Mouse (Mus musculus): ENCODE results near the gene Nhsl2. TPM values are rescaled to one million over a fixed set of nuclear protein-coding genes. Genes with fewer than 3 reads are reported as not detected.

Gene Nhsl2
- polyA plus RNA-seq, 1 experiment from 2014 or later, result 3.4 TPM

- ATAC-seq, result no peak
- Histone ChIP-seq H3K9ac (replicated peaks; ENCODE audit: low read depth) (no peak overlapping the region), H3K9me3 (ENCODE audit: low read length) (no peaks in the 10 kb centered on the region), H3K4me1 (ENCODE audit: insufficient read depth, low read depth, low read length) (no peaks in the 10 kb centered on the region), H3K4me2 (replicated peaks; ENCODE audit: low read depth, low read length) (no peak overlapping the region), H3K27me3 (replicated peaks; ENCODE audit: insufficient read depth, low read length) (no peaks in the 10 kb centered on the region), H3K4me3 (ENCODE audit: low read depth, low read length) (no peak overlapping the region), H3K36me3 (ENCODE audit: insufficient read depth, low read length) (no peaks in the 10 kb centered on the region), H3K27ac (ENCODE audit: low read length) (no peak overlapping the region)
- TF ChIP-seq CTCF (IDR thresholded peaks at IDR 0.05) (no peak), EP300 (IDR thresholded peaks at IDR 0.05) (no peak)
- no peak for DNase-seq (ENCODE audit: low spot score)
- WGBS, result 92% methylated on average over 24 of the region's 24 CpGs
Measured at GRCm38 (mm10) chrX:102068811-102069540, 219.8 kb downstream of the Nhsl2 start.

GRCm38 (mm10) chrX:102070591-102071471, 221.6 kb downstream of the Nhsl2 start, which contains the start of gene Rtl5:
Gene Rtl5 (minus strand): TSS chrX:102071304.
- Histone ChIP-seq H3K36me3 (ENCODE audit: insufficient read depth, low read length) (no peaks in the 10 kb centered on the region), H3K4me3 (ENCODE audit: low read depth, low read length) (peak within 1 kb of the TSS; percentile 42), H3K4me2 (replicated peaks; ENCODE audit: low read depth, low read length) (peak within 1 kb of the TSS; percentile 74), H3K4me1 (ENCODE audit: insufficient read depth, low read depth, low read length) (no peaks in the 10 kb centered on the region), H3K9me3 (ENCODE audit: low read length) (no peaks in the 10 kb centered on the region), H3K27me3 (replicated peaks; ENCODE audit: insufficient read depth, low read length) (no peaks in the 10 kb centered on the region), H3K27ac (ENCODE audit: low read length) (no peak within 1 kb of the TSS), H3K9ac (replicated peaks; ENCODE audit: low read depth) (no peak within 1 kb of the TSS)
- DNase-seq (ENCODE audit: low spot score) (peak; percentile 83), ATAC-seq (peak; percentile 93)
- WGBS, result 21% methylated on average over 42 of the region's 61 CpGs
- TF ChIP-seq CTCF (IDR thresholded peaks at IDR 0.05) (no peak), EP300 (IDR thresholded peaks at IDR 0.05) (no peak)

- peak overlapping the region; percentile 42; the same call in 1 of the 2 replicates for H3K4me3 ChIP-seq (ENCODE audit: low read depth, low read length)
- H3K4me1 ChIP-seq (ENCODE audit: insufficient read depth, low read depth, low read length), result no peaks in the 10 kb centered on the region
- TF ChIP-seq CTCF (IDR thresholded peaks at IDR 0.05) (no peak), EP300 (IDR thresholded peaks at IDR 0.05) (no peak)
- DNase-seq (ENCODE audit: low spot score) (no peak), ATAC-seq (no peak)
- peak overlapping the region; percentile 74 for H3K4me2 ChIP-seq (replicated peaks; ENCODE audit: low read depth, low read length)
- no peaks in the 10 kb centered on the region for H3K36me3 ChIP-seq (ENCODE audit: insufficient read depth, low read length)
- no peaks in the 10 kb centered on the region for H3K9me3 ChIP-seq (ENCODE audit: low read length)
- 27% methylated on average over 2 of the region's 2 CpGs for WGBS
- H3K27me3 ChIP-seq (replicated peaks; ENCODE audit: insufficient read depth, low read length), result no peaks in the 10 kb centered on the region
- H3K27ac ChIP-seq (ENCODE audit: low read length), result no peak overlapping the region
- no peak overlapping the region for H3K9ac ChIP-seq (replicated peaks; ENCODE audit: low read depth)
Measured at GRCm38 (mm10) chrX:102071517-102071916, 222.3 kb downstream of the Nhsl2 start.

- Histone ChIP-seq H3K4me3 (ENCODE audit: low read depth, low read length) (no peak overlapping the region), H3K36me3 (ENCODE audit: insufficient read depth, low read length) (no peaks in the 10 kb centered on the region), H3K9me3 (ENCODE audit: low read length) (no peaks in the 10 kb centered on the region), H3K27ac (ENCODE audit: low read length) (no peak overlapping the region), H3K9ac (replicated peaks; ENCODE audit: low read depth) (no peak overlapping the region), H3K27me3 (replicated peaks; ENCODE audit: insufficient read depth, low read length) (no peaks in the 10 kb centered on the region), H3K4me2 (replicated peaks; ENCODE audit: low read depth, low read length) (no peak overlapping the region), H3K4me1 (ENCODE audit: insufficient read depth, low read depth, low read length) (no peaks in the 10 kb centered on the region)
- ATAC-seq, result no peak
- TF ChIP-seq CTCF (IDR thresholded peaks at IDR 0.05) (no peak), EP300 (IDR thresholded peaks at IDR 0.05) (no peak)
- WGBS, result 85% methylated on average over 14 of the region's 14 CpGs
- no peak for DNase-seq (ENCODE audit: low spot score)
Measured at GRCm38 (mm10) chrX:102073605-102074325, 224.6 kb downstream of the Nhsl2 start.

GRCm38 (mm10) chrX:102074435-102074834, 225.2 kb downstream of the Nhsl2 start:
- ATAC-seq (no peak), DNase-seq (ENCODE audit: low spot score) (no peak)
- 80% methylated on average over 5 of the region's 5 CpGs for WGBS

GRCm38 (mm10) chrX:102075158-102075557, 226.0 kb downstream of the Nhsl2 start:
- ATAC-seq, result no peak
- Histone ChIP-seq H3K27ac (ENCODE audit: low read length) (no peak overlapping the region), H3K4me1 (ENCODE audit: insufficient read depth, low read depth, low read length) (no peaks in the 10 kb centered on the region)

More at GRCm38 (mm10) chrX:102074435-102074834, 225.2 kb downstream of the Nhsl2 start:
- Histone ChIP-seq H3K9ac (replicated peaks; ENCODE audit: low read depth) (no peak overlapping the region), H3K4me1 (ENCODE audit: insufficient read depth, low read depth, low read length) (no peaks in the 10 kb centered on the region), H3K36me3 (ENCODE audit: insufficient read depth, low read length) (no peaks in the 10 kb centered on the region), H3K4me2 (replicated peaks; ENCODE audit: low read depth, low read length) (no peak overlapping the region), H3K27me3 (replicated peaks; ENCODE audit: insufficient read depth, low read length) (no peaks in the 10 kb centered on the region), H3K9me3 (ENCODE audit: low read length) (no peaks in the 10 kb centered on the region), H3K4me3 (ENCODE audit: low read depth, low read length) (no peak overlapping the region), H3K27ac (ENCODE audit: low read length) (no peak overlapping the region)
- TF ChIP-seq CTCF (IDR thresholded peaks at IDR 0.05), result no peak
- no peak for TF ChIP-seq EP300 (IDR thresholded peaks at IDR 0.05)

More at GRCm38 (mm10) chrX:102075158-102075557, 226.0 kb downstream of the Nhsl2 start:
- Histone ChIP-seq H3K9me3 (ENCODE audit: low read length) (no peaks in the 10 kb centered on the region), H3K36me3 (ENCODE audit: insufficient read depth, low read length) (no peaks in the 10 kb centered on the region), H3K4me2 (replicated peaks; ENCODE audit: low read depth, low read length) (no peak overlapping the region), H3K9ac (replicated peaks; ENCODE audit: low read depth) (no peak overlapping the region), H3K4me3 (ENCODE audit: low read depth, low read length) (no peak overlapping the region), H3K27me3 (replicated peaks; ENCODE audit: insufficient read depth, low read length) (no peaks in the 10 kb centered on the region)
- WGBS, result 83% methylated on average over 4 of the region's 4 CpGs
- no peak for DNase-seq (ENCODE audit: low spot score)
- TF ChIP-seq CTCF (IDR thresholded peaks at IDR 0.05) (no peak), EP300 (IDR thresholded peaks at IDR 0.05) (no peak)

Measured in lung, postnatal 0 days (tissue).